Mouse (Mus musculus) ZHBTc4 (cell line): ENCODE results near the gene Robo1.
A peak's percentile ranks its signal among the peaks of the same experiment; 100 is the strongest.

Source experiments
- DNase-seq: peaks from one replicate; pipeline ENCODE4 v3.0.0-alpha.2; 2011; ENCODE audit warnings: low read depth, low spot score

Gene Robo1

DNA sequence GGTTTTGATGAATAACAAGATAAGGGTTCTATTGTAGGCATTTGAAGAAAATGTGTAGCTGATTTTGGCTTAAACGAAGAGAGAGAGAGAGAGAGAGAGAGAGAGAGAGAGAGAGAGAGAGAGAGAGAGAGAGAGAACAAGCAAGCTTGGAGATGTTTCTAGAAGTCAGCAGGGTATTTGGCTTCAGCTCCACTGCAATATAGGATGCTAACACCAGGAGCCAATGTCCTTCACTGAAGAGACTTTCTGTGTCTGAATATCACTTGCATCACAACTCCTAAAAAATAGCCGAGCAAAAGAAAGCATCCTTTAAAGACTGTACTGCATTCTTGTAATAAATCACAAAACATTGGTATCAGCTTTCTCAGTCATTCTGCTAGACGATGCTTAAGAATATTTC is 503.8 kb downstream of the Robo1 start:
- DNase-seq = no peak

DNA sequence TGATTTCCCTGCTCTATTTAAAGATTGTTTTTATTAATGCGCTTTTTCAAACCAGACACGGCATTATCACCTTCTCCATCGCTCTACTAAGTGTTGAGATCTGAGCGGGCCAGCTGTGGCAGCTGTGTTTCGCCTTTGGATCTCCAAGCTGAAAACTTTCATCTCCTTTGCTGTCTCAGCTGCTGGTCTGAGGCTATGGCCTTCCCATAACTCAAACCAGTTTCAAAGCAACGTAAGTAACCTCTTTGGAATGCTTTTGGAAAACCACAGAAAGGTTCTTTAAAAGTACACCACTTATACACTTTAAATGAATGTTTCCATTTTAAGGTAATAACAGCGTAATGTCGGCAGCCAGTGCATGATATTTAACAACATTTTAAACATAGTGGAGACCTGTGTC is 520.3 kb downstream of the Robo1 start:
- DNase-seq = no peak

DNA sequence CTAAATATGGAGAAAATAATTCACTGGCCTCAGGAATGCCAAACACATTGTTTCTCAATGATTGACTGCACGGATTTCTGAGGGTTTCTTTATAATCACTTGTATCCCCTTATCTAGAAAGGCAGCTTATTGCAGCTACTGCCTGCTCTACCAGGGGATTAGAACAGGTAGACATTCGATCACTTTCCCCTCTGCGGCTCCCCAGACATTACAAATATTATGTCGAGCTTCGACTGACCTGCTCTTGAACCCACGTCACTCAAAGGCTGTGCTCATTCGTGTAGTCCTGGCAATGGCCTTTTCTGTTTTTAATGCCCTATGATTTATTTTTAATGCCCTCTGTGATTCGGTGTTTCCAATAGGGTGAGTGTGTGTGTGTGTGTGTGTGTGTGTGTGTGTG is 521.4 kb downstream of the Robo1 start:
- DNase-seq = no peak

DNA sequence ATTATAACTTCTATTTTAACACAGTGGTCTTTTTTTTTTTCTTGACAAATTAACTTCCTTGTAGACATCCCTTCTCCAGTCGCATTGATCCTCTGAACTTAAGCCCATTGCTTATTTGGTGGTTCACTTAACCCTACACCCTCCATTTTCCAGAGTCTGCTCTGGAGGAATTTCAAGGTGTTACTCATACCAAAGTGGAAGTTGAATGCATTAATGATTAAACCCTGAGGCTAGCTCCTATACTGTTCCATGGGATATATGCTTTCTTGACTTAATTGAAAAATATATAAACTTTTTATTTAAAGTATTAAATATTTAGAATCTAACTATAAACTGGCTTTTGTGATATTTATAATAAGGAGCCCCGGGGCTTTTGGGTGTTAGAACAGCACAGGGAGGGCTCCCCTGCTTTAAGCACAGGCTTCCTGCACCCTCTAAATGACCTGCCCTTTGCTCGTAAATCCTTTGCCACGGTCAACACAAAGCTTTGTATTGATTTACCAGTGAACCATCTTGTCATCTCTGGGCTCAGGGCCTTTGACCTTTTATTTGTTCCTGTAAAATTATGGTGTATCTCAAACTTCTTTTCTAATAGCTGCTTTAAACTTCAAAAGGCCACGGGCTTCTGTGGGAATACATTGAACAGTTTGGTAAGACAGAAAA is 522.4 kb downstream of the Robo1 start:
- no peak for DNase-seq

DNA sequence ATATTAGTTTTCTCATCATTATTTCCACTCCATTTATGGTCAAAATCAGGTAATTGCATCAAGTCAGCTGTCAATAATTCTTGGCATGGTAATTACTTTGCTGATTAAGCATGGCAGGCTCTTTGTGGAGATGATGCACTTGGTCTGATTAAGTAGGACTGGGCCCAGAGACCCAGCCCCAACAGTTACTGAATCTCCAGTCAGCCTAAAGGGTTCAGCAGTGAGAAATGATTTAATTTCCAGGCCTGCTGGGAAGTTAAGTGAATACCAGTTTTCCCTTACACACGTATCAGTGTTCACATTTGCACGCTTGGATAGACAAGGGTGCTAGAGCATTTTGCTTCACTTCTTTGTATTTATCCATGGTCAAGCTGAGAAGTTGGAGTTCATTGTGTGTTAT is 526.2 kb downstream of the Robo1 start:
- DNase-seq = no peak

DNA sequence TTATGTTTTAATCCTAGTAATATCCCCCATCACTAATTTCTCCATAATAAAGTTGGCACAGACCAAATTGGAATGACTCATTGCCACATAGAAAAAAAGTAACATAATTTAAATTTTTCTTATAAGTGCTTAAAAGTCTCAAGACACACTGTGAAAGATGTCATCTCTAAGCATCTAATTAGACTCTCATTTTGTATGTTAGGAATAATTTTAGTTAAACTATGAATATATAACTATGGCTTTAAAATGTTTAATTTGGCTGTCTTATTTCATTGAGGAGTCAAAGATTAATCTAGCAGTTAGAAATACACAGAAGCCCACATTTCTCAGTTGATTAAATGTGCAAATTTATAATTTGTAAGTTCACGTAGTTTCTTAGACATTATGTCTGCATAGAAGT is 530.9 kb downstream of the Robo1 start:
- no peak for DNase-seq

DNA sequence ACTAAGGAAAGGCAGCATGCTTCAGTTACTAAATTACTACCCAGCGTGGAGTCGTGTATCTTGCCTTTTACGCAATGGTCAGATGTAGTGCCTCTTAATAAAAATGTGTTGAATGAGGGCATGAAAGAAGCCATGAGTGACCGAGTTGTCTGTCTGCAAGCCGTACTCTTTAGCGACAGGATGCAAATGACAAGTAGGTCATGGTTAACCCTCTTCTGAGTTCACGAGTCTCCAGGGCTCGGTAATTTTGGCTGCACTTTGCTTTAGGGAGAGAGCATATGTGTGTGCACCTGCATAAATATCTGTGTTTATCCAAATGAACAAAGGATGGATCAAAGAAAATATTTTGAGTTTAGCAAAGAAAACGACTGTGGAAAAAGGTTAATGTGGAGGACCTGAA is 533.0 kb downstream of the Robo1 start:
- DNase-seq = no peak

DNA sequence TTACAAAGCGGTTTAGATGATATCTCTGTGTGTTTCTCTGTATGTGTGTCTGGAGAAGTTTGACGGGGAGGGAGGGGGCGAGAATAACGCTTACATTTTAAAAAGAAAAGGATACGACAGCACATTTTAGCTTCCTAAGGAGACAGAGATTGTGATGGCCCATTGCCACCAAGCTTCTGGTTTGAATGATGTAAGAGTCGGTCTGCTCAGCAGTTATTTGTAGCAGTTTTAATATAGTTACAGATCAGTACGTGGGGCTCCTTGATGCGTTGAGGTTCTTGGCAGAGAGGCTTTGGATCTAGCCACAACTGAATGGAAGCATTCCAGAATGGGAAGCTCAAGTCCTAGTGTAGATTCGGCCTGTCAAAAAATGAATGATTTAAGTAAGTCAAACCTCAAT is 546.0 kb downstream of the Robo1 start:
- no peak for DNase-seq

DNA sequence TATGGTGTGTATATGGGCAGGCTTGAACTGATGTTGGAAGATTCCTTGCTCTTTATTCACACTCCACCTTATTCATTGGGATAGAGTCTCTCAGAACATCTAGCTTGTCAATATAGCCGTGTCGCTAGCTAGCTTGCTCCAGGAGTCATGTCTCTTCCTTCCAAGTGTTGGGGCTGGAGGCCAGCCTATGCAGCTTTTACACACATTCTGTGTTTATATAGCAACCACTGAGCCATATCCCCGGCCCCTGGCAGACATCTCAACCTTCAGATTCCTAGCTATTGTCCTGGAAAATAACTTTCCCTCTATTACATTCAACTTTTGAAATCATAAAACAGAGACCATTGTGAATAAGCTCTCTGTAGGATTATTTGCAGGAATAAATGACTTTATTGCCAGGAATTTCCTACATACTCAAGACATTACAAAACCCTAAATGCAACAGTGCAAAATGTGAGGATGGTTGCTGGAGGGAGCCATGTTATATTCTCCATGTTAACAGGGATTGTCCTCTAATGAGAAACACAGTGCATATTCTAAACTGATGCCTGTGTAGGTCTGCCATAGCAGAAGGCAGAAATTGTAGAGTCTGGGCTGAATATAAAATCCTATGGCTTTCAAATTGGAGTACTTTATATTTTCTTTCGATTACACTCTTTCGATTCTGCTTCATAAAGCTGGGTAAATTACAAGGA is 546.9 kb downstream of the Robo1 start:
- DNase-seq = no peak

DNA sequence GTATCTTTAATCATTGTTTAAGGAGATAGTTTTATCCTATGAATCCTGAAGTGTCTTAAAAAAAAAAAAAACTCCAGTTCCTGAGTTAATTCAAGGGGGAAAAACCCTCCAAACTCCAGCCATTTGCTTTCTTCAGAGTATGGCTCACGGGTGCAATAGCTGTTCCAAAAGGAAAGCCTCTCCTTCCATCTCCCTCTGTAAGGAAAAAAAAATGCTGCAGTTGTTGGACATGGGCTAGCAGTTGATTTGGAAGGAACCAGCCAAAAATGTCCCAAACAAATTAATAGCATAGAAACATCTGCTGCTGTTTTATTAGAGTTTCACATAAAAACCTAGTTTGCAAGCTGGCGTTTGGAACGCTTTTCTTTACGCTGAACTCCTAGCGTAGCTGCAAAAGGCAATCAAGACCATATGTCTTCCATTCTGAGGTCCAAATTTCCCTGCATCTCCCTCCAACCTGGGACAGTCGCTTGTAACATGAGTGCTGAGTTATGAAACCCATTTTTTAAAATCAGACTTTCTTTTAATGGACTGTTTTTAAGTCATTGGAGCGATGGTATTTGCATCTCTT is 553.7 kb downstream of the Robo1 start:
- DNase-seq = no peak

DNA sequence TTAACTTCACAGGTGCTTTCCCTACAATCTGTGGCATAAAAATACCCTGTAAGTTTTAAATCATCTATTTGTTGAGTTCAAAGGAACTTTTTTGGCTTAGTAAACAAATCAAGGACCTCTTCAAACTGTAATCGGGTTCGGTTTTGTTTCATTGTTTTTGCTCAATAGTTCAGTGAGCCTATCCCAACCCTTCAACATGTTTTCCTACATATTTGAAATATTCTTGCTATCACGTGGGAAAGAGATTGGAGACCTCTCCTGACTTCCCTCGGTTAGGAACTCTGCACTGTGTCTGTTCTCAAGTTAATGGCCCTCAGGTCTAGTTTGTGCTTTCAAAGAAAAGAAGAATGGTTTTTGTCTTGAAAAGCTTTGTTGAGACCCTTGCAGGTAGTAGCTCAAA is 557.9 kb downstream of the Robo1 start:
- DNase-seq = peak; percentile 2

DNA sequence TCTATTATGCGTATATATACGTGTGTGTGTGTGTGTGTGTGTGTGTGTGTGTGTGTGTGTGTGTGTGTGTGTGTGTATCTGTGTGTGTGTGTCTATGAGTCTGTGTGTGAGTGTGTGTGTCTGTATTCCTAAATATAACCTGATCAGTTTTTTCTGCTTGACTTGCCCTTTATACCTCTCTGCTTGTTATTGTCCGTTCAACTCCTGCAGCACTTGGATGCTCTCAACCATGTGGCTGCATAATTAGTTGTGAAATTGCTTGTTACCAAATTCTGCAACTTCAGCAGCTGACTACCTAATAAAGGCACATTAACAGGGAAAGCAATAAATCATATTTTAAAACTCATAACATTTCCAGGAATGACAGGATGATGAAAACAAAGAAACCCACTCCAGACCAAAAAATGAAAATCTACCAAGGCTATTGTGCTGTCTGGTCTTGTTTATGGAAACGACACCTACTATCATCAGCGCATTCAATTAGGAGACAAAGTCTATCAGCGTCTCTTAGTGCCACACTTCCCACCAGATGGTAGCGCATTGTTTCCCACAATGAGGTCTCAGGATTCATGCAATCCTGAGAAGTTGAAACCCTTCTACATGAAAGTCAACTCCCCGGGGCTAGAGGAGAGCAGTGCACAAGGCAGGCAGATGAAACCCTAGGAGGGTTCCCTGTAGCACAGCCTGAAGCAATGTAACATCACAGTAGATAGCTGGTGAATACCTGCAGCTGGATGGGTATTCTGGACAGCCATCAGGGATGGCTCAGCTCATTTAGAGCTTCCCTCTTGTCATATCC is 567.0 kb downstream of the Robo1 start:
- no peak for DNase-seq

DNA sequence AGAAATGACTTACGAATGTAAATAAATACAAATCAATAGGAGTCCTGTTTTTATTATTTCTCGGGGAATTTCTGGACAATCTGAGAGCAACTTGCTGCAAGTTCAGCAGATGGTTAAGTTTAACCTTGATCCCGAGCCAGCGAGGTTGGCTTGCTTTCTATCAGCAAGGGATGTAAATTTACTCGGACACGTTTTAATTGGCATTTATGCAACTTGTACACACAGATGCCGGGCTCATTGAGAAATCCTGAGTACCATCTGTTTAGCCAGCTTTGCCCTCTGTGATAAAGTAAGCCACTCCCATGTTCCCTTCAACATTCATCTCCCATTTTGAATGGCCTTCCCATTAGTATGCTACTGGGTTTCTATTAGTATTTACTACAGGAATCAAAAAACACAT is 580.0 kb downstream of the Robo1 start:
- no peak for DNase-seq

DNA sequence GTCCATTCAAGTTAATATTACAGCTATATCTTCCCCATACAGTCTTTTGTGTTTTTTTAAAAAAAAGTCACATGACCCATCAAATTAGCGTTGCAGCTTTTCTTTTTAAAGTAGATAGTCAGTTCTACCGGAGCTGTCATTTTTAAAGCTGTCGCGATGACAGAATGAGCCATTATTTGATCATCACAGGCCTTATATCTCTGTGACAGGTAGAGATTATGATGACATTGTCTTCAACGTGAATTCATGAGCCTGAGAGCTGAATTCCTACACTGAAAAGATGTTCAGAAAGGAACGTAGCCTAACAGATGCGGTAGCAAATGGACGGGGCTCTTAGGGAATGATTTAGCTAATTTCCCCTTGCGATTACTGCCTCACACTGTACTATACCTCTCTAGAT is 581.3 kb downstream of the Robo1 start:
- no peak for DNase-seq

DNA sequence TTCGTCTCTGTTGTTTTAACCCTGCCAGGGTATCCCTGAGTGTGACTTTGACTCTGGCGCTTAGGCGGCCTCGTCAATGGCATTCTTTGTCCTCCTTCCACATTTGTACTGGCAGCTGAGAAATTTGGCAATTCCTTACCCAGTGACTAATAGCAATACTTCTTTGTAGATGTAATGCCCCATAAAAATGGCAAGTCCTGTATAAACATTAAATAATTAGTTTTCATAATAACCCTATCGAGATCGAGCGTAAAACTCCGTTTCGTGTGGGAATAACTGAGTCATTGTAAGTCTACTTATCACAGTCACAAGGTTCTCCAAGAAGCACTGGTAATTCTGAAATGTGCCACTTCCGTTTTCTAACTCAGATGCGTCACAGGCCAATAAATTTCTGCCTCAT is 589.0 kb downstream of the Robo1 start:
- DNase-seq = no peak

DNA sequence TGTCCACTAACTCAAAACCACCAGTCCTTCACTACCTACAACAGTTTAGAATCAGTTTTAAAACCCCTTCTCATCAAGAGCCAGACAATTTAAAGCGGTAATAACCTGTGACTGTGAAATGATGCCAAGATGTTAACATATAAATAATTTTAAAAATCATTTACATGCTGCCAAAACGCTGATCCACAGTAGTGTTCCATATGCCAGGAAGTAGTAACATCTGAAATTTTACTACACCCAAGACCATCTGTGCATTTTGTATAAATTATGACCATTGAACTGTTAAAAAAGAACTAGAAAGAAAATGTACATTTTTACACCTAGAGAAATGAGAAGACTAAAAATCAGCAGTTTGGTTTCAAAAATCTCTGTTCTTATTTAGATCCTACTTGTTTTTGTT is 600.8 kb downstream of the Robo1 start:
- DNase-seq = no peak

DNA sequence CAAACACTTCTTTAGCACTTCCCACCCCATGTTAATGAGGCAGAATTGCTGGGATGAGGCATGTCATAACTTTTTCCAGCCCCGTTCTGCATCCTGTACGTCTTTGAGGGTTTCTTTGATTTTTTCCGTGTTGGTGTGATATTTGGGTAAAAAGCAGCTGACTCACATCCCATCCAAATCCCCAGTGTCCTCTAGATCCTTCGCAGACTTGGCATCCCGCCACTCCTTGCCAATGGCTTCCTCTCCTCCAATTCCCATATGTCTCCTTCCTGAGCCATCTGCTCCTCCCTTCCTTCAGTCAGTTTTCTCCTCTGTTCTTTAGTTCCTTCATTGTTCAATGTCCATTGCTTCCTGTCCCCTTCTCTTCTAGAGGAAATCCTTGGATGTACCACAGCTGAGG is 605.0 kb downstream of the Robo1 start:
- no peak for DNase-seq

DNA sequence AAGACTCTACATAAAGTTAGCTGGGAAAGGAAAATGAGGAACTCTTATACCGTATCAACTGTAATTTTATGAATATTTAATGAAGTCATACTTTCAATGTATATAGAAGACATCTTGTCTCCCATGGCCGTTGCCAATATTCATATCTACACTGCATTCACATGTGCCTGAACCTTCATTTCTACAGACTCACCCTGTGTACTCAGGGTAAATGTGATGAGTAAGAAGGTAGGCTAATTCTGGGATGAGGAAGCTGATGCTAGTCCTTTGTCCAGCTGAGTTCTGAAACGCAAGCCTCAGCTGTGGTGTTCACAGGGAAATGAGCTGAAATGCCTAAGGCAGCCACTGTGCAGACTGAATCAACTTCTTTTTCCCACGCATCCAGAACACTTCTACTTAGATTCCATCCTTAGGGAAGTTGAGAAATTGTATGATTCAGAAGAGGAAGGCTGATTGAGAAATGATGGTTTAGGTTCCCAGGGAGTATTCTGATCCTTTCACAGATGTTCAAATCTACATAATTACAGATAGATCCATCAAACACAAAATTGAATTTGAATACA is 606.0 kb downstream of the Robo1 start:
- no peak for DNase-seq

DNA sequence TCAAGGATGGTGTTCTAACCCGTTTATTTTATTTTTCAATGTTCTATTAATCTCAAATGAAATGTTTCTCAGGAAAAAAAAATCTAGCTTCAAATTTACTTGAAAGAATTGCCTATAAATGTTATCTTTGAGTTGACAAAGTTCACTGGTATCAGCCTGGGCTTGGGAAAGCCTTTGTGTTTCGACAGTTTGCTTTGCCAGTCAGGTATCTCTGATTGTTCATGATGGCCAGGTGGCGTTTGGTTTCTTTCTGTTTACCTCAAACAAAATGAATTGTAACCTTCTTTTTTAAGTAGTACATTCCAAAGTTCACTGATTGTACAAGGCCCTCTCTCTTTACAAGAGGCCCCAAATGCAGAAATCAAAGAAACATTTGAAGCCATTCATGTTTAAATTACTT is 611.9 kb downstream of the Robo1 start:
- DNase-seq = no peak

DNA sequence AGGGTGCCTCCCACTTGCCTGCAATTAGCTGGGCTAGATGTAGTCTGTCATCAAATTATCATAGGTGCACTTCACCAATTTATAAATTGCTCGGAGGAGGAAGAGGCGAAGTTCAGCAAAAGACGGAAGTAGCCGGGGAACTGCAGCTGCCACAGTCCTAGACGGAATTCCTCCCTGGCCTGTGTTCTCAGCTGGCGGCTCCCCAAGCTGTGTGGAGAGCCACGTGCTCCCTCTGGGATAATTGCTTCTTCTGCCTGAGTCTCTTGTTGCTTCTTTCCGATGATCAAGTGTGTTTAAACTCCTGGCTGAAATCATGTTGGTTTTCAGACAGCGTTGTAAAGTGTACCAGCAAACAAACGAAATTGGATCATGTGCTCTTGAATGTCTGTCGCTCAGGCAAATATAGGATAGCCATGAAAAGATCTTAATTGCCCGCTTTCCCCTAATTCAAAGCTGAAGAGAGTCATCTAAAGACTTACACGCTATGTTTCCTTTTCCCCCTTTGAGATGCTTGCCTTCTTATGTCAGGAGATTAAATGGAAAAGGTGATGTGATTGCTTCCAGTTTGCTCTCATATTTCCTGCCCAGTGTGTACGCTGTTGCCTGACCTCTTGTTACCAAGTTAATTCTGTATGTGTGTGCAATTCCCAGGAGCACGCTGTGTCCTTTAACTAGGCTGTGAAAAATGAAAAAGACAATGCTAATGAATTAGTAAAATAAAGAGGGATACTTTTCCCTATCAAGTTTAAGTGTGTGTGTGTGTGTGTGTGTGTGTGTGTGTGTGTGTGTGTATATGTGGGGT is 616.5 kb downstream of the Robo1 start:
- peak; percentile 36 for DNase-seq

DNA sequence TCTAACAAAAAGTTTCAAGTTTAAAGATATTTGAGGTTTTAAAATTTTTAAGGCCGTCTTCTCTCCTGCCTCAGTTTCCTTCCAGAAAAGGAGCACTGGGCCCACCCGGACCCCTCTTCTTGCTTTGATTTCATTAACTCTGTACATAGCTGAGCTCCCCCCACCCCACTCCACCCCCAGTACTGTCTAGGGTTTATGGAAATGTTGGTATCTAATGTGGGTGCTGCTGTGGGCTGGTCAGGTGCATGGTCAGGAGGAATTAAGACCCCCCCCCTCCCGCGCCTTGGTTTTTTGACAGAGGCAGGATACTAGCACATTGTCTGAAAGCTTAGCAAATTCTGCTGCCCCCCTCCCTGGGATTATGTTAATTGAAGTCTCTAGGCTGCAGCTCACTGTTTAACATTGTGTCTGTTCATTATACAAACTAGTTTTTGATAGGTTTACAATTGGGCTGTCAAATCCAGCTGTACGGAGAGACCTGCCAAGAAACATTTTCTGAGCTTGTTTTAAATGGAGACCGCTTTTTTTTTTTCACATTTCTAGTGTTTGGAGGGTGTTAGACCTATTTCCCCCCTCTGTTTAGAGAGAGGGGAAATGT is 620.5 kb downstream of the Robo1 start:
- DNase-seq = no peak
